Mouse (Mus musculus) spleen, adult 12 weeks (tissue): ENCODE data around the gene Krt1.

Experiments used
- DNase-seq: peaks from one replicate; pipeline ENCODE4 v3.0.0; 2022; ENCODE audit warnings: low spot score

Gene Krt1

GRCm38 (mm10) chr15:101803052-101803822 lies 47.4 kb downstream of the Krt1 start:
- DNase-seq: no peak

GRCm38 (mm10) chr15:101802296-101802835 lies 48.2 kb downstream of the Krt1 start, which contains the start of gene Krt73:
TSS of gene Krt73 (minus strand) at chr15:101802346.
- DNase-seq: no peak
